Mouse (Mus musculus): ENCODE data around the gene Abca1.

Abca1 gene

DNA sequence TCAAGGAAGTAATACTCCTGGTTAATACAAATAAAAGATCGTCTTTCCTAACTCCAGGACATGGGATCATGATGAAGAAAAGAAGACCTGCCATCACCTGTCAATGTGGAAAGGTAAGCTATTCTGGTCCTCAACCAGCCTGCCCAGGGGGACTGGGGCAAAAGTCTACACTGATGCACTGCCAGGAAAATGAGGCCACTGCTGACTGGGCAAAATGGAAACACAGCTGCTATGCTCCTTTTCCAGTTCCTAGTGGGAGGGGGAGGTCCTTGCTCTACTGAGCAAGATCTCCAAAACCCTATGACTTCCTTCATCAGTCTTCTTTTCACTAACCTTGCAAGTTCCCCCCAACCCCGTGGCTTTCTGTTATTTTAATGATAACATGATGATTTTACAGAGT lies 73.1 kb downstream of the Abca1 start:
- DNase-seq (ENCODE audit: low spot score in 2 of 2), result no peak

DNA sequence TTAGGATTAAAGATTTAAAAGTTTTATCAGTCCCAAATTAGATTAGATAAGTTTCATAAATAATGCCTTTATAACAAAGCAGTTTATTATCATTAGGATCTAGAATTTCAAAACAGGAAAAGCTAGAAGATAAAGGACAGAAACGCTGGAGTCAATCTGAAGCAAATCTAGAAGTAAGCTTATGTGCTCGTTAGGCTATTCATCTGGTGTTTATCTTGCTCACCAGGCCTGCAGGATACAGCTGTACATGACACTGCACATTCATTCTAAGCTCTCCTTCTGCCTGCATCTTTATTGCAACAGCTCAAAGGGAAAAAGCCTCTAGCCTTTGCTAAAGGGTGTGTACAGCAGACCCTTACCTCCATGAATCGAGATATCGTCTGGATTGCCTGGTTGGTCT lies 74.1 kb downstream of the Abca1 start:
- DNase-seq (ENCODE audit: low spot score in 2 of 2), result no peak

DNA sequence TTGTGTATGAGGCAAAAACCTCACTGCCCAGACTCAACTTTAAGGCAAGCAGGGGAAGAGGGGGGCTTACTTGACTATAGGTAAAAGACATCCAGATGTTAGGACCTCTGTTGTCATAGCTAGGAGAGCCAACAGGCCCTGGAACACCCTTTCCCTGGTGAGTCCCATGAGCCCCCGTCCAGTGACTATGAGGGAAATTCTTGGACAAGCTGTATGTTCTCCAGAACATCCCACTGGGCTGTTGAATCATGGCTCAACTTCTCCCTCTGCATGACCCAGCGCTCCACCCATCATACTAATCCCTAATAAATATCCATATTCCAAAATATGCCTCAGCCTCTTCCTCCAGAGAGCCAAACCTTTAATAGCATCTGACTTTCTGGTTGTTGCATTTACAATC lies 76.6 kb downstream of the Abca1 start:
- no peak for DNase-seq (ENCODE audit: low spot score in 2 of 2)

DNA sequence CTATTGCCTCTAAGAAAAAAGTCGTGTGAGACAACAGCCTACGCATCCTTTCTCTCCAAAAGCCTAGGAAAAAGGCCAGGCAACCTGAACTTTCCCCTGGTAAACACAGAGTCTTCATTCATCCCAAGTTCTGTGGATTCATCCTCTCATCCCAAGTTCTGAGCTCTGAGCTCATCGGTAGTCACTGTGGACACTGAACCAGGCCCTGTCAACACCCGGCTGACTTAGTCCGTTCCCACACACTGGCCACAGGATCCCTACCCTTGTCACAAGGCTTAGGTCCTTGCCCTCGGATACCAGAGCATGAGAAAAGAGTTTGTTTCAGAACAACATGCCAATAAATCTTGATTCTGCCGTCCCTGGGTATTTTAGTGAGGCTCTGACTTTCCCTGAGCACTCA lies 77.2 kb downstream of the Abca1 start:
- DNase-seq (ENCODE audit: low spot score in 2 of 2), result no peak

DNA sequence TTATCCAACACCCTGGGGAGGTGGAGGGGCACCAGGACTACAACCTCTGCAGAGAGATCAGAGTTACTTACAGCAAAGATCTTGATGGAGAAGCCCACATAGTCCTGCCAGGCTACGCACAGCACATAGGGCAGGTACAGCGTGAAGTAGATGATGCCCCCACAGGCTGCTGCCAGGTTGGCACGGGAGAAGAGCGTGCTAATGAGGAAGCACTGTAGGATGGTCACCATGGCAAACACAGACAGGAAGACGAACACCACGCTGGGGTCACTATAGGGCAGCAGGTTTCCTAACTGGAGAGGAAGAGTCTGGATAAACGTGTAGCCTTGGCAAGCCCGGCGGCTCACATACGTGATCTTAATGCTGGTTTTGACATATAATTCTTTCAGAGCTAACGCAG lies 77.8 kb downstream of the Abca1 start:
- DNase-seq (ENCODE audit: low spot score in 2 of 2), result no peak

DNA sequence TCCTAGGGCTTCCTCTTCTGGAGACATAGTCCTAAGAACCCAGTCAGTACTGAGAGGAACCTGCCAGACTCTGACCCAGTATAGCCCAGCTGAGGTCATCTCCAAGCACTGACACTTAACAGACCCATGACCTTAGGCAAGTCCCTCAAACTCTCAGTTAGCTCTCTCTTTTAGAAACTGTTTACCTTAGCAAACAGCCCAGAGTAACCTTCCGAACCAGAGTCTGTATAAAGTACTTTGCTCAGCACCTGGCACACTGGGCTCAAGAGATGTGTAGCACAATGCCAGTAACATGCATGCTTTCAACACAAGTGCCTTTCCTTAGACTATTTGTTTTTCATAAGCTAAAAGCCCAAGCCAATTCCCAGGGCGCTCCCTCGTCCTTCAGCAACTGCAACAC lies 79.4 kb downstream of the Abca1 start:
- no peak for DNase-seq (ENCODE audit: low spot score in 2 of 2)

DNA sequence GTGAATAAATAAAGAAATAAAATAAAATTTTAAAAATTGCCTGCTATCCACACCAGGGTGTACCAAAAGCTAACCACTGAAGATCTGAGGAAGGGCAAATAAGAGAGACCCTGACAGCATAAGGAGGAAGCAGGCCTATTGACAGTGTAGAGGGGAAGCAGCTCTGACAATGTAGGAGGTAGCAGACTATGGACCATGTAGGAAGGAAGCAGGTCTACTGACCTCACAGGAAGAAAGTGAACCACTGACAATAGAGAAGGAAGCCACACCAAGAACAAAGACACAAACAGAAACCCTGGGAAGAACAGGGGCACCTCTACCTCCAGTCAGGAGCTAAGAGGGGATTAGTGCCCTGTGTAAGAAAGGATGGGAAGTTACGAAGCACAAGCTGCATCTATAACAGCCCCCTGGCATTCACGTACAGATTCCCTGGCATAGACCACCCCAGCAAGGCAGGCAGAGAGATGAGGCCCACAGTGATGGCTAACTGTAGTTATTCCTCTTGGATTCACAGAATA lies 80.8 kb downstream of the Abca1 start:
- DNase-seq (ENCODE audit: low spot score in 2 of 2), result no peak

DNA sequence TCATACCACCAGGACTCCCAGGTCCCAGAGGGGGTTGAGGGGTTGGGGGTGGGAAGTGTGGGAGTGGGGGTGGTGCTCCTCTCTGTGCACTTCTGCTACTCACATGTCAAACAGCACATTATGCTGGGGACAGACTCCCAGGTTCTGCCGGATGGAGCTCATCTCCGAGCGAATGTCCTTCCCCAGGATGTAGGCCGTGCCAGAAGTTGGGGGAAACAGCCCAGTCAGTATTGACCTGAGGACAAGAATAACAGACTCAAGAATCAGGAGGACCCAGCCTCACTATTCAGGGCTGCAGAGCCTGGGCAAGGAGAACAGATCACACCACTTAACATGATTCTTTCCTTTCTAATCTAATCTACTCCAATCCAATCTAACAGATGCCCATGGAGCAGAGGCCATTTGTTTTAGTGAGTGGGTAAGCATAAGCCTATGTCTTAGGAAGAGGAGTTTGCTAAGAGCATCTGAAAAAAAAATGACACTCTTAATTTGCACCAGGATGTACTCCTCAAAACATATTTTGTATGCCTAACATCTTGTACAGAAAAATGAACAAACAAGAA lies 82.8 kb downstream of the Abca1 start:
- DNase-seq (ENCODE audit: low spot score in 2 of 2), result no peak

DNA sequence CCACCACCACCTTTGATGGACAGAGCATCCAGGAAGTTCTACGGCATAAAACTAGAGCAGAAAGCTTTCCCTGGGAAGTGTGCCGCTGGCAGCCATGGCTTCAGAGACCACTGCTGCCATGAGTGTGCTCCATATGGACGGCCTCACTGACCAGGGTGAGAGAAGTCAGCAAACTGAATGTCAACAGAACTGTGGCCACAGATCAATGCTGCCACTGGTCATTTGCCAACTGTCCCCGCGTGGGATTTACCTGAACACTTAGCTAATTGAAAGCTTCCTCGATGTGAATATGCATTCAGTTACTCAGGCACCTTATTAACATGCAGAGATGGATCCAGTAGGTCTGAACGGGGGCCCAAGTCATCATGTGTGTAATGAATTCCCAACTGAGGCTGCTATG lies 86.7 kb downstream of the Abca1 start:
- DNase-seq (ENCODE audit: low spot score in 2 of 2), result no peak

DNA sequence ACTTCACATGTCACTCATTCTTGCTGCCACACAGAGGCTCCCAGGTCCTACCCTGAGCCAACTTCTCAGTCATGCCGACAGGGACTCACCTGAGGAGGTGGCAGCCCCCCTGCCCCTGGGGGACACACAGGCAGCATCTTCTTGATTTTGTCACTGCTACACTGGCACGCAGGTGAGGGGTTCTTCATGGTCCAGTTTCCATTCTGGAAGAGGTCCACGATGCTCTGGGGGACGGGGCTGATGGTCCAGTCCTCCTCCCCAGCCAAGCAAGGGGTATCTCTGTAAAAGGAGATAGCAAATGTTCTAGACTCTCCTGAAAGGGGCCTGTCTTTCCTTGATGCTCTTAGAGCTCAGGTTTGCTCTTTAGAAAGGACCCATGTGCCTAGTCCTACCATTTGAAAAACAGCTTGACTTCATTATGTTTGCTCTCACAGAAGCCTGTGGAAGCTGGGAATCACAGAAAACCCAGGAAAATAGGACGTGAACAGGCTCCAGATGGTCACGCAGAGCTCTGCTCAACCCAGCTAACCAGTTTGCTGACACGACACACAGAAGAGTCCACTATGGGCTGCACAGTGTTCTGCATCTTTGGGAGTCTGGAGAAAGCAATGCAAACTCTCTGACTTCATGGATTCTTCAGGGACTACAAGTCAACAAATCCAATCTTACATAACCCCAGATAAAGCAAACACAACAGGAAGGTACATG lies 97.2 kb downstream of the Abca1 start:
- no peak for DNase-seq (ENCODE audit: low spot score in 2 of 2)

DNA sequence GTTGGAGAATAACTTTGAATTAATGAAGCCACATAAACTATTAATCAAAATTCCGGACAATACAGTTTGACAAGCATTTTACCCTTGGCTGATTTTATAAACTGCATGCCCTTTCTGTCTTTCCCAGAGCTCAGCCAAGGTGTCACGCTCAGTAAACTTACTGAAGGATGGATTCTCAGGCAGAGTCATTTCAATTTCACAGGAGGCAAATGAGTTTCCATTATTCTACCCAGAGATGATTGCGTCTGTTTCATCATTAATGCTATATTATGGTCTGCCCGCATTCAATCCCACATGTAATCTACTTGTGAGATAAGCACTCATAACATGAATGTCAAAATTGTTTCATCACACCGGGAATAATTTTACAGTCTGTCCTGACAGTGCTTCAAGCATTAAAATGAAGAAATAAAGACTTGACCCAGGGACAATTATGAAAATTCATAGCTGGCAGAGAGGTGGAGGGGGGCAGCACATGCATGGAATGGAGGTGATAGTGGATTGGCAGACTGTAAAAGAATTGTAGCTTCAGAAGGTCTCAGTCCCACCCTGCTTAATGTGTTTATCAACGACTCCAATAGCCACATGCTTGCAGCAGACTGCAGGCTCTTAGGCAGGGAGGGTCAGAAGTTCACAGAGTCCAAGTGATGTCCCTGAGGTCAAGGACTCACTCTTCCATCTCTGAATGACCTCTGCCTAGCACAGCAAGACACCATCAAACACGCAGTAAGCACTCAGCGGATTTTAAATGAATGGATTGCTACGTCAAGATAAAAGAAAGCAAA lies 113.3 kb downstream of the Abca1 start:
- no peak for DNase-seq (ENCODE audit: low spot score in 2 of 2)

DNA sequence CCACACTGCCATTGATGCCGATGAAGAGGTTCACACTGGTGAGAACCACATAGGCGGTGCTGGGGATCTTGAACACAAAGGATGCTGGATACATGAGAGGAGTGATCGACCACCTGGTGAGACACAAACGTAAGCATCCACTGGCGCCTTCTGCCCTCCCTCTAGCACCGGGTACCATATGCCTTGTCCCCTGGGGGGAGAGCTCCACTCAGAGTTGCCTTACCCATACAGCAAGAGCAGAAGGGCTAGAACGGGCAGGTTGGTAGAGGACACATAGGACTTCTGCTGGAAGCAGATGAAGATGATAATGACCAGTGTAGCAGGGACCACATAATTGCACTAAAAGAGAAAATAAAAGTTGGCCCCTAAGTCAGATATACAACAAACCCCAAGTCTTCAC lies 113.9 kb downstream of the Abca1 start:
- no peak for DNase-seq (ENCODE audit: low spot score in 2 of 2)

DNA sequence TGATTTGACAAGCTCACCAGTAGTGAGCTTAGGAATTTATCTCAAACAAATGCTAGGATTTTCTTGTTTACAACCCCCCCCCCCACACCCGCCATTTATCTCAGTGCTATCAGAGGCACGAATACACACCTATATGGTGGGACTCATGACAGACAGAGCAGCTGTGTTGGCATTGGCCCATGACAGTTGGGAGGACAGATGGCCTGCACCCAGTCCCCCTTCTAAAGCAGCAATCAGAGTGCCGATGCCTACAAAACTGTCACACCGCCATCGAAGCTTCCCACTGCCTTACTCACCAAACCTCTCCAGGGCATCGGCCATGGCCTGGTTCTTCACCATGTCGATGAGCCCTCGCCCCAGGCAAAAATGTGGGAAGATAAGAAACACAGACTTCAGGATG lies 115.9 kb downstream of the Abca1 start:
- DNase-seq (ENCODE audit: low spot score in 2 of 2), result no peak

DNA sequence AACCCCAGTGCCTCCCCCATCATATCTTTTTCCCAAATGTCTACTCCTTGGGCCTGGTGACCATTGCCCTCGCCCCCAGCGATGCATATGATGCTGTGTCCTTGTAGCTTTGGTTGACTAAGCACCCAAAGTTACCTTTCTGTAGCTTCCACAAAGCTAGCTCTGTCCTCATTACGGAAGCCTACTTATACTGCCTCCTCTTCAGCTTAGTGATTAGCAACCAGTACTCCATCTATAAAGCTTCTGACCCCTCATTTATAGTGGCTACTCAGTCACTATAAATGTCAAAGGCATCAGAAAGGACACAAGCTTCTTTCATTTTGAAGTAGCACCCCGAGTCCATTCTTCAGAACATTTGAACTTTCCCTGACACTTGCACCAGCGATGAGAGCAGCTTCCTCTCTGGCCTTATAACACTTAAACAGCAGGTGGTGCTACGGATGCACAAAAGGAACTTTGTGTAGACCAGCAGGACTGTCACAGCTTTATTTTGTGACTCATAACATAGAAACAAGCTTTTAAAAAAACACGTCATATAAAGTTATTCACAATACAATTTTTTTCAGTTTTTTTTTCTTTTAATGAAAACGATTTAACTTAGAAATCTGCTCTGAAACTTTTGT lies 129.3 kb downstream of the Abca1 start:
- DNase-seq (ENCODE audit: low spot score in 2 of 2), result no peak

DNA sequence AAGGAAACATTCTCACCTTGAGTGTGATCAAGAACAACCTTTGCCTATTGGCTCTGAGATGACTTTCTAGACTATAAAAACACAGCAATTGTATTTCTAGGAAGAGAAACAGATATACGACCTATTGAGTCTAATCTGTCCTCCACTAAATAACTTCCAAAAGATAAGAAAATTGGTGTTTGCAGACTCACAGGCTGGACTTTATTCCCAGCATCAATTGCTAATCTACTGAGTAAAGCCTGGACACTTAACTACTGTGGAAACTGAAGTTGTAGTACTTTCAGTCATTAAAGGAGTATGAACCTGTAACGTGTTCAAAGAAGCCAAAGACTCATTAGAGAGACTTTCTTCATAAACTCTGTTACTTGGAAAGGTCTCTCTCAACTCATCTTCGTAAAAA lies 131.9 kb downstream of the Abca1 start:
- no peak for DNase-seq (ENCODE audit: low spot score in 2 of 2)

DNA sequence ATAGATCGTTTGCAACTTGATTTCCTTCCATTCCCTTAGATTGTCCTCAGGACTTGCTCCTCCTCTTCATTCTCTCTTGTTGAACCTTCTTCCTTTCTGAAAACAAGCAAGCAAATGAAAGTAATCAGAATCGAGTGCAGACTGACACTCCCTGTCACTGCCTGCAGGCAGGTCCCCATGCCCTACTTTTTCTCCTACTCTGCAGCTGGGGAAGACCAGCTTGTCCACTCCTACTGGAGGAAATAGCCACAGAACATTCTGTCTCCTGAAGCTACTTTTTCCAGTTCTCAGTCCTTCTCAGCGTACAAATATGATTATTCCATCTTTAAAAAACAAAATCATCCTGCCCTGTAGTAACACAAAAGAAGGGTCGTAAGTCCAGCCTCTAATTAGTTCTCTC lies 135.3 kb downstream of the Abca1 start:
- DNase-seq (ENCODE audit: low spot score in 2 of 2), result no peak

DNA sequence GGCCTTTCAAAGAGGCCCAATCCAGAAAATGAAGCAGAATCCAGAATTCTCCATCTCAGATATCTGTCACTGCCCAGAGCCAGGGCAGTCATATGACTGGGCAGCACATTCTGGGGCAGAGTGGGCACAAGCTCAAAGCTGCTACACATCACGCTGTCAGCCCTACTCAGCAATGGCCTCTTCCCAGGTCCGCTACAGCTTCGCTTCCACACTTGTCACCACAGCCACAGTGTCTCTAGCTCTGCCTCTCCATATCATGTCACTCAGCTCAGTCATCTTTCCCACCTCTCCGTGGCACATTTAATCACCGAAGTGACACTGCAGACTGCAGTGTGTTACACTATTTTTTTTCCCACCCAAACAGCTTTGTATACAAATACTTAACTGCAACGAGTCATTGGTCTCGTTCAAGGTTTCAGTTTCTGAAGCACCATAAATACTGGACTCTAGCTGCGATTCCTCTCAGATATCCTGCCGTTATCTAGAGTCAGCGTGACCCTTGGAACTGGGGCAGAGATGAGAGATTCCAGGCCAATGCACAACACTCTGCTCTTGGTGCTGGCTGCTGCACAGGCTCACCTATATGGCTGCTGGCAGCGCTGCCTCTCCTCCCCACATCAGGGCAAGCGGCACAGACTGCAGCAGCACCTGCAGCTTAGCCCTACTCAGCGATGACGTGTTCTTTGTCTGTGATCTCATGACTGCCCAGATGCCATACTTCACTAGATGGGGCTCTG lies 136.3 kb downstream of the Abca1 start:
- no peak for DNase-seq (ENCODE audit: low spot score in 2 of 2)

DNA sequence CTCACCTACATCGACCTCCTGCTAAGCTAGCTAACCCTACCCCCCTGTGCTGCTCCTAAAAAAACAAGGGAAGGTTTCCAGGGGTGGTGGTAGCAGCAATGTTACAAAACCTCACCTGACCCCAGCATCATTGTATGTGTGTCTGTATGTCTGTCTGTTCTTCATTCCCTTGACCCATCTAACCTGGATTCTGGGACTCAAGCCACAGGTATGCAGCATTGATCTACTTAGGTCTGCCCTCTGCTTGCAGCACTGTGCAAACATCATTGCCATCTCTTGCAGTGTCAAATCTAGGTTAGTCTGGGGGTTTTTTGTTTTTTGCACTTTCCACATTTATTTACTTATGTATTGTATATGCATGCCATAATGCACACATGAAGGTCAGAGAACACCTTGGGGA lies 141.3 kb downstream of the Abca1 start:
- DNase-seq (ENCODE audit: low spot score in 2 of 2), result no peak

DNA sequence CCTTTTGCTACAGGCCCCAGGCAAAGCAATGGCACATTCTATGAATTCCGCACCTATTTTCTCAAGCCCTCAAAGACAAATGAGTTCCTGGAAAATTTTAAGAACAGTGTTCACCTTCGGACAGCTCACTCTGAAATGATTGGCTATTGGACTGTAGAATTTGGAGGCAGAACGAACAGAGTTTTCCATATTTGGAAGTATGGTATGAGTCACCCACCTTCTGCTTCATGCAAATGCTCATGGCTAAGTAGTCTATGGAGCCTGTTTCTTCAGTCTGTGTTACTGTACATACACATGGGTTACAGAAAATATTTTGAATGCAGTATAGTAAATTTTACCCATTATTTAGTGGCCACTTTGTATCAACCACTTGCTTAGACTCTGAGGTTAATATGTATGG lies 144.7 kb downstream of the Abca1 start:
- DNase-seq (ENCODE audit: low spot score in 2 of 2), result no peak

DNA sequence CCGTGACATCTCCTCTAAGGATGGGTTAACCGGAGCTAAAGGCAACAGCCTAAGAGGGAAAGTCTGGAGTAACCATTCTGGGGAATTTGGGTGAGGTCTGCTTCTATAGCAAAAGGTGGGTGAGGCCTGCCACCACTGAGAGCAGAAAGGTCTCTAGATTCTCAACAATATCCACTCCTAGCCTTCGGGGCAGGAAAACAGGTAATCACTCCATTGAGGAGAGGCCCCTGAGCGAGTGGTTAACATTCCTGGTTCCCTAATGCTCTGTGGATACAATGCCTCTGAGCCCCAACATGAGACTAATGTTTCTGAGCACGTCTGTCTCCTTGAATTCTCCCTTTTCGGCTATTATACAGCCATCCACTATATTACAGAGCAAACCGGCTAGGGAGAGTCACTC lies 145.3 kb downstream of the Abca1 start:
- no peak for DNase-seq (ENCODE audit: low spot score in 2 of 2)

DNA sequence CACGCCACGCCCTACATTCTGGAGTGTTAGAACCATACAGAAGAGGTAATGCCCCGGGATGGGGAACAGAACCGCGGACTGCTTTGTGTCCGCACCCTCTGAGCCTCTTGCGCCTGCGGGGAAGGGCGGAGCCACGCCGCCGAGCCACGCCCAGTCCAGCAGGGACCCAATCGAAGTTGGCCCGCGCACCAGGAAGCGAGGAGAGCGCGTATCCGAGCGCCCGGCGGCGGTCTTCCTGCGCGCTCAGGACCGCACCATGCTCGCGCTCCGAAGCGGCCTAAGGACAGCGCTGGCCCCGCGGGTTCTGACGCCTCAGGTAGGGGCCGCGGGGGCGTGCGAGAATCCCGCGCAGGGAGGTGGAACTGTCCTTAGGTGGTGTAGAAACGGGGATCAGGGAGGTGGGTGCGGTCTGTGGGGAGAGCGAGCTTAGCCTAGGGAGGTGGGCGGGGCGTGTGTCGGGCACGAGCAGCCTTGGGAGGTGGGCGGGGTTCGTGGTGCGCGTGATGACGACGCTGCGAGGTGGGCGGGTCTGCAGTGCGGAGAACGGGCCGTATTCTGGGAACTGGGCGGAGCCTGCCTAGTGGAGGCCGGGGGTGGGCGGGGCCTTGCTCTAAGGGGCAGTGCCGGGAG lies 147.8 kb downstream of the Abca1 start, which contains the start of gene Nipsnap3b:
Nipsnap3b (plus strand) TSS at position 149 of the 630 bp plus-strand sequence.
- peak; percentile 92 to 96 for DNase-seq (ENCODE audit: low spot score in 2 of 2)

Measured in thymus, postnatal 10 days (tissue).